Mouse (Mus musculus): ENCODE data around the gene Nmnat2.

The Nmnat2 gene

DNA sequence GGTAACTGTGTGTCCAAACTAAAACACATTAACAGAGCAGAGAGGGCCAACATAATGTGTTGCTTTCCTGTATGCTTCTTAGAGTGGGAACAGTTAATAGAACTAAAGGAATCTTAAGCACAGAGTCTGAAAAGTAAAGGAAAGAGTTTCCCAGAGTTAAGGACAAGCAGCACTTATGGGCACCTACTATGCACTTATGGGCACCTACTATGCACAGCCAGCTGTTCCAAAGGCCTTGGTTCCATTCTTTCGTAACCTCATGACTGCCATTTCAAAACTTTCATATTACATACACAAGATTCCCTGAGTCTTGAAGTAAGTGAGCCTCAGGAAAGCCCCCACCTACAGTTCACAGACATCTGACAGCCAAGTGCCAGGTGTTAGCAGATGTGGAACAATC lies 64.3 kb downstream of the Nmnat2 start:
- DNase-seq (ENCODE audit: inconsistent ontology term) = no peak

DNA sequence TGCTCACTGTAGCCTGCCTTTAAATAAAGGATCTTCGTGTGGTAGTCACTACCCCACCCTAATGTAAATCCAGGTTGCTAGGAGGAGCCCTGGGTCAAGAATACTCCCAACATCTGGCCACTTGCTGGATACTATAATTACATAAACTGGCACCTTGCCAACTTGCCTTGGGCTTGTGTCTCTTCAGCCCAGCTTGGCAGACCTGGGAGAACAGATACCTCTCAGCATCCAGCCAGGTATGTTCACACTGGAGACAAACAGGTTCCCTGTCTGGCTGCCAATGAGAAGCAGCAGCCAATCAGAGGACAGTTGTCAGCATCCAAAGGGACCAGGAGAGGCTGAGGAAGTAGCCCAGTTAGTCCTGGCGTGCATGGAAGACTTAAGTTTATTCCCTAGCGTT lies 64.8 kb downstream of the Nmnat2 start:
- DNase-seq (ENCODE audit: inconsistent ontology term) = no peak

DNA sequence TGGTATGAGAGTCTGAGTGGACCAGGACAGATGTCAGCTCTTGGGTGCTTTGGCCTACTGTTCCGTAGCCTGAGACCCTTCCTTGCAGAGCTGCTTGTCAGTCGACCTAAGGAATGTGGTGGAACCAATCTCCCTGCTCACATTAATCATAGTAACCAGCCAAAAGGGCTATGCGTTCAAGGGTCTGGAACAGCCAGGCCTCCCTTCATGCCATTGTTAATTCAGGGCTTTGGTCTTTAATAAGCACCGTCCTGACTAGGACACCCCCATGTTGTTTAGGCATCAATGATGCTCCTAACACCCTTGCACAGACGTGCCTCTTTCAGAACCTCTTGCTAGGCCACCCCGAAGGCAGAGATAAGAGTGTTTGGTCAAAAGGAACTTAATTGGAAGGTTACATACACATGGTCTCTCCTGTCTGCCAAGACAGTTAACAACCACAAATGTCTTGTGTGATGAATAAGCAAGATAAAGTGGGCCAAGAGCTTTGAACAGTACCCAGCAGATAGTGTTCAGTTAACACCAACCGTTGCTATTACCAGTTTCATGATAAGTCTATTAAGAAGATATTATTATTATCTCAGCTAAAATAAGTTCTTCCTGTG lies 66.3 kb downstream of the Nmnat2 start:
- no peak for DNase-seq (ENCODE audit: inconsistent ontology term)

DNA sequence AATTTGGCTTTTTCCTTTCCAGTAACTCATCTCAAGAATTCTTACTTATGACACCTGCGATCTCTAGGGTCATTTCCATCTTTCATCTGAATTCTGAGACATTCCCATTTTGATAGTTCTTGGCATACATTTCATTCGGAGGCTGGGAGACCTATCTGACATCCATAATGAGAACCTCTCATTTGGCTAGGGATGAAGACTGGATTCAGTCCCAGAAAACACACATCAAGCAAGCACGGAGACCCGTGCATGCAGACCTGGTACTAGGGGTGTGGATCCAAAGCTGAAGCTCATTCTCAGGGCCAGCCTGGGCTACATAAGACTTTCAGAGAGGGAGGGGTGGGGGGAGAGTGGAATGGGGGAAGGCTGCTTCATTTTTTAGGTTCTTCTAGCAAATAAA lies 68.2 kb downstream of the Nmnat2 start:
- no peak for DNase-seq (ENCODE audit: inconsistent ontology term)

DNA sequence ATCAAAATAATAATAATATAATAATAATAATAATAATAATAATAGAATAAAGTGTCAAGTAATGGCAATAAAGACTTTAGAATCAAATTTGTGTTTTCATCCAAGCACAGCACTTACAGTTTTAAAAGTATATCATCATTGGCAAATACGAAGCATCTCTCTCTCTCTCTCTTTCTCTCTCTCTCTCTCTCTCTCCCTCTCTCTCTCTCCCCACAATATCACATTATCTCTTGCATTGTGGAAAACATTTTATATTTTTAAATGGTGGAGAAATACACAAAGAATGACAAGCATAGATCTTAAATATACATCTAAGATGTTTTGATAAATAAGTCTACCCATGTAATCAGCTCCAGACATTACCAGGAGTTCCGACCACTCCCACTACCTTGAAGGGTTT lies 69.1 kb downstream of the Nmnat2 start:
- no peak for DNase-seq (ENCODE audit: inconsistent ontology term)

DNA sequence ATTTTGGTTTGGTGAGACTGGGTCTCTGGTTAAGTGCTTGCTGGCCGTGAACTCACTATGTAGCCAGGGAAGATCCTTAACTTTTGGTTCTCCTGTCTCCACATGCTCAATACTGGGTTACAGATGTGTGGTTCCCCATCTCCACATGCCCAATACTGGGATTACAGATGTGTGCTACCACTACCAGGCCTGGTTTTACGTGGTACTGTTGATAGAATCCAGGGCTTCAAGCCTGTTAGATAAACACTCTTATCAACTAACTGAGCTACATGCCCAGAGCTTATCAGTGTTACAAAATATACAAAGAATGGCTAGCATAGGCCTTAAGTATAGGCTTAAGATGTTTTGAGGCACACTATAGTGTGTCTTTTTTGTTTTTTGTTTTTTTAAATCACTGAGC lies 69.7 kb downstream of the Nmnat2 start:
- DNase-seq (ENCODE audit: inconsistent ontology term) = no peak

DNA sequence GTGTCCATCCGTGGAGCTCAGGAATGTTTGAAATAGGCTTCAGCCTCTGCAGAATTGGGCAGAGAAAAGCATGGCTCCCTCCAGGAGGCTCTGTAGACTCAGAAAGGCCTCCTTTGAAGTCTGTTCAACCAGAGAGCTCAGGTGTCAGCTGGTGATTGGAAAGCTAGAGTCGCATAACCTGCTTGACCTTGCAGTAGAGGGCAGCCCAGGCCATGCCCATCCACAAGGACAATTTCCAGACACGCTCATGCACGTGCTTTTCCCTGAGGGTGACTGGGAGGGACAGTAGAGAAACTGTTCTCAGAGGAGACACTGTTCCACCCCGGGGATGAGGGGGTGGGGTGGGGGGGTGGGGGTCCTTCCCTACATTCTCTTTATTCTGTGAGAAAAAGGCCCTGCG lies 76.6 kb downstream of the Nmnat2 start:
- no peak for DNase-seq (ENCODE audit: inconsistent ontology term)

DNA sequence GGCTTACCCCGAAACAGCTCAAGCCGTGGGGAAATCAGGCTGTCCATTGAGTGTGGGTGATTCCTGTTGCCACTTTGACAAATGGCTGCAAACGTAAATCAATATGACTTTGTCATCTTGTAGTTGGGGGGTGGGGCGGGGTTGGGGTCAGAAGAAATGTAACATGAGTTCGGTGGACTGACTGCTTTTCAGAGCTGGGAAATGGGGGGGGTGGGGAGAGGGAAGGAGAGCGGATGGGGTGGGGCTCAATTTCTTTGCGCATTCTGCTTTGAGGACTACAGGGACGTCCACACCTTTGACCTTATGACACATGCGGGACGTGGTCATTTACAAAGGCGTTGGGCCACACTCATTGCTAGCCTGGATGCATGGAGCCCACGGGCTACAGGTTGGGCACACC lies 77.2 kb downstream of the Nmnat2 start:
- DNase-seq (ENCODE audit: inconsistent ontology term) = no peak

DNA sequence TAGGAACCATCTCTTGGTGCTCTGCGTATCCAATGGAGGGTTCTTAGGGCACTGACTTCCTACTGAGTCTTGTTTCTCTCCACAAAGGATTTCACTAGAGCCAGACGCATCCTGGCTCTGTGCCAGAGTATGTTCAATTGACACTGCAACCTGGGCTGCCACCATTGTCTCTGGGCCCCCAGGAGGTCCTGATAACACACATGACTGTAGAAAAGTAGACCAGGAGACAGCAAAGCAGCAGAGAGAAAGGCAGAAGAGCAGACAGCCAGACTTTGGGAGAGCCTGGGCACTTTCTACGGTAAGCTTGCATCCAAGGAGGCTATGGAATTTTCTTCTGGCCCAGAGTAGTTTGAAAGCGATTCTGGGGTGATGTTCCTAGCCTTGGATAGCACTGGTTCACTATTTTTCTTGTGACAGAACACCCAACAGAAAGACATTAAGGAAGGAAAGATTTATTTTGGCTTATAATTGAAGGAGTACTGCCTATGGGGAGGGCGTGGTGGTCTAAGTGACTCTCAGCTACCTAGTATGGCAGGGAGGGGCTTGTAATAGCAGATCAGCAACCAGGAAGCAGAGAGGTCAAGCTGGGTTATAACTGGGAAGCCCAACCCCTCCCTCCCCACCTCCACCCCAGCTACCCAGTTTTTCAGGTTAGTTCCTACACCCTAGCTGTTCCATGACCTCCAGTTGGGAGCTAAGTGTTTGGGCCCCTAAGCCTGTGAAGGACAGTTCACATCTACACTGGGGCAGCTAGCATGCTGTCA lies 78.5 kb downstream of the Nmnat2 start:
- DNase-seq (ENCODE audit: inconsistent ontology term) = no peak

DNA sequence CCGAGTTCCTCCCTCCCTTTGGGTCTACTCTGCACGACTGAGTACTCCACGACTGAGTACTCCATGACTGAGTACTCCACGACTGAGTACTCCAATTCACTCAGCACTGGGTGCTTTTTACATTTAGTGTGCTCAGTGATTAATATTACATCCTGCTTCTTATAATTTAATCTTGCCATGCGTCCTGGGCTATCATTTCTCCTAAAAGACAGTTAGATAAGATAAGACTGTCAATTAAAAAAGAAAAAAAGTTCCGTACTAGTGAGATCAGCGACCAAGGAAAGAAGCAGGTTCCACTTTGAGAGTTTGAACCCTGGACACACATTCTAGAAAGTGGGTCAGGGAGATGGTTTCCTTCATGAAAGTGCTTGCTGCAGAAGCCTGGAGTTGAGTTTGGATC lies 79.3 kb downstream of the Nmnat2 start:
- no peak for DNase-seq (ENCODE audit: inconsistent ontology term)

DNA sequence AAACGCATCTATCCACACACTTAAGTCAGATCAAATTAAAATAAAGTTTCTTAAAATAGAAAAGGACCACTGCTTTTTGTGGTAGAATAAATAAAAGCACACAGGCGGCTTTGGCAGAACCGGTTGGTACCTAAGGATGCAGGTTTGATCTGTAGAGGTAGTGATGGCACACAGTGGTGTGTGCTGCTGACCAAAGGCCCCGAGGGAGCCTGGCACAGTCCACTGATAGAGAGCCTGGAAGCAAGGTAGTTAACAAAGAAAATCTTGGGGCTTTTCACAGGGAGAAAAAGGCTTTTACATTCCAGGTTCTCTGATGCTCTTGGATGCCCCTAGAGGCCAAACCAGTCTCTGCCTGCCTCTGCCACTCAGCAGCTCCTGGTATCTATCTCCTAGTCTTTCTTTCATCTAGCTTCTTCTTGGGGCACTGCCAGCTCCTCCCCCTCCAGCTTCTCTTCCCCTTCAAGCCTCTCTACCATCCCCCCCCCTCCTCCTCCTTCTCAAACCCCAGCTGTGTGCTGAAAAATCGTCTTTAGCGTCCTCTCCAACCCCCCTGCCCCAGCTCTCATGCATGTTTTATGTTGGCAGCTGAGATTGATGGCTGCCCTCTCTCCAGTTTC lies 80.6 kb downstream of the Nmnat2 start:
- DNase-seq (ENCODE audit: inconsistent ontology term) = no peak

DNA sequence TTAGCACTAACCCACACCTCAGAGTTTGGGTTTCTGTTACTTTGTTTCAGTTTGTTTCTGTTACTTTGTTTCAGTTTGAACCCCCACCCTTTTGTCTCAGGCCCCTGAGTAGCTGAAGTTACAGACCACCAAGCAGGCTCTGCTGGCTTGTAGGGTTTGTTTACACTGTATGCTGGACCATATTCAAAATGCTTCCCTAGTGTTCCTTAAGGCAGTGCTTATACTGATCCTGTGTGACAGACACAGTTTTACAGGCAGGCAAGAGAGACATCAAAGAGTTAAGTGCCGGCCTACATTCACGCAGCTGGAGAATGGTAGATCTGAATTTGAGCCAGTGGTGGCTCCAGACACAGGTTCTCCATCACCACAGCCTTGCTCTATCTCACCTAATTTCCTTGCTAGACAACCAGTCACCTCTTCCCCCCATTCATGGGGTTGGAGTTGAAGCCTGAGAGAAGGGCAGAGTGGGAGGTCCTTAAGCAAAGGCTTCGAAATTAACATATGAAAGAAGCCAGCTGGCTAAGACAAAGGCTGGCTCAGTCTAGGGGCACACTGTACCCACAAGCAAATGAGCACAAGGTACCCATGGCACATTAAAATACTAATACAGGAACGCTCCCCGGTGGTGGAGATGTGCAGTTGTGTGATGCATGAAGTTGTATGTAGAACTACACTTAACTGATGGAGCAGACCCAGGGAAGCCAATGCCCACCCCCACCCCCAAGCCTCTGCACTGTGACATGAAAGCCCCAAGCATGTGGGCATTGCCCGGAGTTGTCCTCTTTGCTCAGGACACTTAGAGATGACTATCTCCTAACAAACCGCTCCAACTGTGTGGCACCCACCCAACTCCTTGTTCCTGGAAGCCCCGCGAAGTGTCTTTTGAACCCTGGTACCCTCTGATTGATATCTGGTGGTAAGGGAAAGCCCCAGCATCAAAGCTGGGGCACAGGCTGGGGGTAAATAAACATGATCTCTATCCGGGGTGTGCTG lies 82.9 kb downstream of the Nmnat2 start:
- no peak for DNase-seq (ENCODE audit: inconsistent ontology term)

DNA sequence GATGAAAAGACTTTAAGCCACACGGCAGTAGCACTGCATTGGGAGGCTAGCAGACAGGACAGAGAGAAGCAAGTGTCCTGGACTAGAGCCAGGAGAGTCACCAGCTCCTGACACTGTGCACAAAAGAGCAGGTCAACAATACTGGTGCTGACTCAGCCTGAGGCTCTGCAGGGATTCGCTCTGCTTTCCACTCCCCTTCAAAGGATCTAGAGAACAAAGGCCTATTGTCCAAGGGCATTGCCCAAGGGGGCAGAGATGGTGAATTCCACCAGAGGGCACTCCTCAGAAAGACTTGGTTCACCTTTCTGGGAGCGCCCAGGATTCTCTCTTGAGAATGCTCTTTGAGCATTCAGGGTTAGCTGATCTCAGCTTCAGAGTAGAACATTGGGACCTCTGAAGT lies 85.3 kb downstream of the Nmnat2 start:
- DNase-seq (ENCODE audit: inconsistent ontology term) = peak; percentile 90

DNA sequence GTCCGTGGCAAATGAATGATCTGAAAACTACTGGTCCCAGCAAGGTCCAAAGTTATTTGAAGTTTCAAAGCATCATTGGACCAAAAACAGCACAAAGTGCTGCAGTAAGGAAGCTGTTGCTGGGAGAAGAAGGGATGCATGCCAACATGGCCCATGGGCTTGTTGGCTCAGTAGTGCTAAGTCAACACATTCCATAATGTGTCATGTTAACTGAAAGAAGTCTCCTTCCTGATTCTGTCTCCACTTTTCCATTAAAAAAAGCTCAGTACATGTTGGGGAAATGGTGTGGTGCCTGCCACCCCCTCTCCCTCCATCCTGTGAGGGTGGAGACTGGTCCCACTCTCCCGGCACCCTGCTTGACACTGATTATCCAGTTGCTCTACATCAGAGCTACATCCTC lies 86.3 kb downstream of the Nmnat2 start:
- DNase-seq (ENCODE audit: inconsistent ontology term) = peak; percentile 52

DNA sequence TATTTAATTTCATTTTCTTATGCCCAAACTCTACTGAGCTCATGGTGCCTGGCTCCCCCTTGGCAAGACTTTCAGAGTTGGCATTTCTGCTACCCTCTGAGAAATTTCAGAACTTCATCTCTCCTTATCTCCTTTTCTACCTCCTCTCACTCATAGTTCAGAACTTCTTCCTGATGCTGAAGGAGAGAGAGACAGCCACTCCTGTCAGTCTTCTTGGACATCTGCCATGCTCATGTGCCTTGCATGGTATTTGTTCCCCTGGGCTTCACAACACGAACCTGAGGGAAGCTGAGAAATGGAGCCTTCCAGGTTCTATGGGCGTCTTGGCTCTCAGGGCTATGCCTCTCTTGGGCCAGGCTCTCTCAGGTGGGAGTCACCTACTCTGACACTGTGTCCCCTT lies 87.5 kb downstream of the Nmnat2 start:
- DNase-seq (ENCODE audit: inconsistent ontology term) = no peak

DNA sequence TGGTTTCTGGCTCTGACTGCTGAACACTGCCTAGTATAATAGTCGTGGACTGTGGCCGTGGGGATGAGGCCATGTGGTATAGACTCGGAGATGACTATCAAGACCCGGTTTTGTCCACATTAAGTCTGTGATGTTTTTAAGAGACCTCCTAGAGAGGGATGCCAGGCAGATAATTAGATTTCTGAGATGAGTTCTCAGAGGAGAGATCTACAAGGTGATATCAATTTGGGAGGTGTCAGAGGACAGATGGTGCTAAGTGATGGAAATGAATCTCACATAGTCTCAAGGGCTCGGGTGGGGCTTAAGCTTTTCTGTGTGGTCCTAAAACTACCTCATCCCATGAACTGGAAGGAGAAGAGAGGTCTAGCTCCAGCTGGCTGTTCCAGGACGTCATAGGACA lies 88.5 kb downstream of the Nmnat2 start:
- DNase-seq (ENCODE audit: inconsistent ontology term) = no peak

DNA sequence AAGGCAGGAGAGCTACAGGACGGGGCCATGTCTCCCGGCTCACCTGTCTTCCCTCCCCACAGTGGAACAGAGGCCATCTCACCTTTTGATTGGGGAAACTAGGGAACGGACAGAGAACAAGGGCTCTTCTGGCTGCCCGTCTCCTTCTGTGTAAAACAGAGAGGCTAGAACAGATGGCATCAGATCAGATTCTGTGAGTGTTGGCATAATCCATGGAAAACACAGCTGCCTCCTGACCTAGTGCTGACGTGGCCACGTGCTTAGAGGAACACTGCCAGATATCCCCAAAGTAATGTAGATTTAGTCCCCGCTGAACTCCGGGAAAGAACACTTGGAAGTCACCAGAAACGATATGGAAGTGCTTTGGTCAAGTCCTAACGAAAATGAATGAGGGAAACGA lies 90.6 kb downstream of the Nmnat2 start:
- no peak for DNase-seq (ENCODE audit: inconsistent ontology term)

DNA sequence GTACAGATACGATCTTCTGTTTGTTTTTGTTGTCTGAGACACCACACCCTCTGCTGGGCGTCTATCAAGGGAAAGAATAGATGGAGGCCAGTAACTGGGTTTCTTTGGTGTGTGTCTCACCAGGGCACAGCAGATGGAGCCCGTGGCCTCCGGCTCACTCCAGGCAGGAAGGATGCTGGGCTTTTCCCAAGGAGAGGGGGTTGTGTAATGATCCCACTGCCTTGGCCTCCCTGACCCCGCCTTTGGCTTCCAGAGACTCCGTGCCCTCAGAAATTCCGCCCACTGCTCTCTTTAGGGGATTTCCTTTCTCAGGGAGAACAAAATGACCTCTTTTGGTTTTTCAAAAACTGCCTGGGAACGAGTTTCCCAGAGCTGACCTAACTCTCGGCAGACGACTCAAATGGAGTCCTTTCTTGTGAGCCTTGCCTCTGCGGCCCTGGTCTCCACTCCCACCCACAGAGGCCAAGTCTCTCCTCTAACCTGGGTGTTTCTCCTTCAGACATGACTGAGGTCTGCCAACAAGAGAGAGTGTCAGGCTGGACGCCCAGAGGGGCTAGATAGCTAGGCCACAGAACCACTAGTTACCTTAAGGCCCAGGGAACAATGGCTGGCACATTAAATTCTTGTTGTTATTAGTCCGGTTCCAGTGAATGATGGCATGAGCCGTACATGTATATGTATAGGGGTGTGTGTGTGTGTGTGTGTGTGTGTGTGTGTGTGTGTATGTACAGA lies 93.5 kb downstream of the Nmnat2 start:
- peak; percentile 82 for DNase-seq (ENCODE audit: inconsistent ontology term)

DNA sequence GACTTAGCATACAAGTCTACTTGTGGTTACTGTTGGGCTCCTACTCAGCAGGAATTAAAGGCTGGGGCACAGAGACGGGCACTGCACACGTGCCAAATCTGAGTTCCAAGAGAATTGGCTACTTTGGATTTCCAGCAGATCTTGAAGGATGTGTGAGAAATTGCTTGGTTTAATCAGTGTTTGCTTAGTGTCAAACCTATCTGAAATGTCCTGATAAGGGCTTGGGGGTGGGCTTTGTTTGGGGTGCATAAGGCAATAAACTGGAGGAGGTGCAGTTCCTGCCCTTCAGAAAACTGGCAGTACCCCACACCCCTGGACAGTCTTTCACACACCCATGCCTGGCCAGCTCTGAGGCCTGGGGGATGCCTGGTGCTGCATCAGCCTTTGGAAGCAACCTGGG lies 94.7 kb downstream of the Nmnat2 start:
- DNase-seq (ENCODE audit: inconsistent ontology term) = no peak

DNA sequence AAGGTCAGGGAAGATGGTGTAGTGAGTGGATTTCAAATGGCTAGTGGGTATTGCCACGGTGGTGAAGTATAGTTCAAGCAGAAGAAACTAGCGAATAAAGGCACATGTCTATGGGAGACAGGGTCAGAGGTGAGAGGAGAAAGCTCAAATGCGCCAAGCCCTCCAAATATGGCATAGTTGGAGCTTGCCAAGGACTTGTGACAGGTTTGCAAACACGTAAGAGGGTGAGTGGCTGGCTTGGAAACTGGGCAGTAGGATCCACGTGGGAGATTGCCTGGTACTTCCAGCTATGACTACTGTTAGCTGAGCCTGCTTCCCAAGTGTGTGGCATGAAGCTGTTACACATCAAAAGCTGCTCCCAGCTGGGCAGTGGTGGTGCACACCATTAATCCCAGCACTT lies 96.7 kb downstream of the Nmnat2 start:
- no peak for DNase-seq (ENCODE audit: inconsistent ontology term)

DNA sequence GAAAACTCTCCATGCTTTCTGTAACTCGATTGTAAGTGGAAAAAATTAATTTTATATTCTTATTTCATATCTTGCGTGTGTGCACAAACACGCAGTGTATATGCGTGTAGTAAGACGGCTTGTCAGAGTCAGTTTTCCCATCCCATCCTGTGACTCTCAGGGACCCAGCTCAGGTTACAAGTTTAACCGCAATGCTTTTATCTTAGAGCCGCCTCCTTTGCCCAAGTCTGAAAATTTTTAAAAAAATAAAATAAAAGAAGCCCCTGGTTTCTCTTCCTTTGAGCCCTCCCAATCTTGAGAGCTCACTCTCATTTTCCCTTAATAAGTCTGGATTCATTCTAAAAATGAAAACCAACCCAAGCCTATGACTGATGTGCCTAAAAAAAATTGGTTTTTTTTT lies 98.8 kb downstream of the Nmnat2 start:
- no peak for DNase-seq (ENCODE audit: inconsistent ontology term)
